Mouse (Mus musculus) brain, embryonic 14.5 days (tissue): Measurements from ENCODE around the gene Telo2.

Experiments used
- CTCF ChIP-seq: fragments of 200-500 bp; IDR thresholded peaks from 2 replicates; pipeline ENCODE4 v1.5.1; 2012; ENCODE audit warnings: inconsistent platforms, mild to moderate bottlenecking, moderate library complexity, borderline replicate concordance; ENCODE audit not compliant: insufficient read depth, insufficient read length; ENCODE audit errors: extremely low read depth
- POLR2A ChIP-seq: fragments of 200-500 bp; IDR thresholded peaks from 2 replicates; pipeline ENCODE4 v1.6.1; 2012; ENCODE audit warnings: mild to moderate bottlenecking, inconsistent platforms, borderline replicate concordance; ENCODE audit not compliant: poor library complexity, insufficient read depth, insufficient read length, severe bottlenecking; ENCODE audit errors: extremely low read depth

DNA sequence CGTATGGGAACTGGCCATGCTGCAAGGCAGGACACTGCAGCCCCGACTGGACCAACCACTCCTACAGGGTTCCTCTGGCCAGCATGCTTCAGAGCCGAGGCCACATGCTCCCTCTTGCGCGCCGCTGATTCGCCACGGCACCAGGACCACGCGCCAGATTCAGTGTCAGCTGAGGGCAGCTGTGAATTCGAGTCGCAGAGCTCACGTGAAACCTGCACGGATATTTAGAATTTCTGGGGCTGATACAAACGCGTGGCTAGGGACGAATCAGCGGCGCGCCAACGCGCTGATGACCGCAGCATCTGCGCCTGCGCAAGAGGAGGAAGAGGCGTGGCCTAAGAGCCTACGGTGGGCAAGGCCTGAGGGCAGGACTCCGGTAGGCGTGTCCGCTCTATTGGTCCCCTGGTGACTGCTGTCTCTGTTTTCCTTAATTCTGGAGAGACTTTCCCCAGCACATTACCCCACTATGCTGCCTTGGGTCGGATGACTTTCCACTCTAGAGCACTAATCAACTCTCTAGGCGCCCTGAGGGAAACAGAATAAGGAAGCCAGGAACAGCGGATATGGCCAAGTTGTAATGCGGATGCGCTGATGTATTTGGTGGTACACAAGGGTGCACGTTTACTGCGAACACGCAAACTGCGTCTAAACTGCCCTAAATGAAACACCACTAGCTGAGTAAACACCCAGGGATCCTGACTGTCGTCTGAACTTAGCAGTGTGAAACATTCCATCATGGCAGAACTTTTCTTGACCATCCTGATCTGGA is at the start of gene Telo2:
- TF ChIP-seq CTCF: no peak
- peak; percentile 70; the same call in 1 of the 2 replicates for TF ChIP-seq POLR2A
